Mouse (Mus musculus): ENCODE results near the gene Gm11037. TPM values are rescaled to one million over a fixed set of nuclear protein-coding genes. Genes with fewer than 3 reads are reported as not detected.
A peak's percentile ranks its signal among the peaks of the same experiment; 100 is the strongest.

Gene Gm11037
- polyA plus RNA-seq, 1 experiment = not detected

GRCm38 (mm10) chr2:131163924-131164323, 30.6 kb downstream of the Gm11037 start:
- Histone ChIP-seq H3K27ac (ENCODE audit: insufficient read depth, low read depth, low read length) (peak overlapping the region; percentile 94), H3K4me3 (ENCODE audit: insufficient read depth, low read depth, low read length) (peak overlapping the region; percentile 45), H3K27me3 (replicated peaks; ENCODE audit: control insufficient read depth, insufficient read depth, low read length) (no peaks in the 10 kb centered on the region), H3K36me3 (ENCODE audit: control insufficient read depth, insufficient read depth, low read length) (no peaks in the 10 kb centered on the region), H3K4me1 (ENCODE audit: control insufficient read depth, insufficient read depth, low read length) (peaks cover 8% of the 10 kb centered on the region; the same call in 1 of the 2 replicates)
- no peak for TF ChIP-seq CTCF (conservative IDR thresholded peaks at IDR 0.05; ENCODE audit: insufficient read depth, insufficient read length, low read depth, low read length)
- TF ChIP-seq POLR2A (IDR thresholded peaks at IDR 0.05; ENCODE audit: low read depth, low read length) = no peak
- peak; percentile 92 for DNase-seq
- WGBS = 51% methylated on average over 7 of the region's 7 CpGs

GRCm38 (mm10) chr2:131166172-131166571, 32.9 kb downstream of the Gm11037 start:
- no peak for DNase-seq
- no peaks in the 10 kb centered on the region for H3K36me3 ChIP-seq (ENCODE audit: control insufficient read depth, insufficient read depth, low read length)
- no peak overlapping the region for H3K4me3 ChIP-seq (ENCODE audit: insufficient read depth, low read depth, low read length)
- 77% methylated on average over 2 of the region's 2 CpGs for WGBS
- peak overlapping the region; percentile 9; the same call in 1 of the 2 replicates for H3K27ac ChIP-seq (ENCODE audit: insufficient read depth, low read depth, low read length)
- TF ChIP-seq POLR2A (IDR thresholded peaks at IDR 0.05; ENCODE audit: low read depth, low read length) = no peak
- TF ChIP-seq CTCF (conservative IDR thresholded peaks at IDR 0.05; ENCODE audit: insufficient read depth, insufficient read length, low read depth, low read length) = no peak
- peaks cover 8% of the 10 kb centered on the region; the same call in 1 of the 2 replicates for H3K4me1 ChIP-seq (ENCODE audit: control insufficient read depth, insufficient read depth, low read length)
- H3K27me3 ChIP-seq (replicated peaks; ENCODE audit: control insufficient read depth, insufficient read depth, low read length) = no peaks in the 10 kb centered on the region

GRCm38 (mm10) chr2:131167984-131168383, 34.7 kb downstream of the Gm11037 start:
- no peaks in the 10 kb centered on the region for H3K27me3 ChIP-seq (replicated peaks; ENCODE audit: control insufficient read depth, insufficient read depth, low read length)
- 47% methylated on average over 6 of the region's 6 CpGs for WGBS
- H3K4me1 ChIP-seq (ENCODE audit: control insufficient read depth, insufficient read depth, low read length) = peaks cover 8% of the 10 kb centered on the region; the same call in 1 of the 2 replicates
- DNase-seq = no peak
- TF ChIP-seq CTCF (conservative IDR thresholded peaks at IDR 0.05; ENCODE audit: insufficient read depth, insufficient read length, low read depth, low read length) (no peak), POLR2A (IDR thresholded peaks at IDR 0.05; ENCODE audit: low read depth, low read length) (no peak)
- no peaks in the 10 kb centered on the region for H3K36me3 ChIP-seq (ENCODE audit: control insufficient read depth, insufficient read depth, low read length)
- no peak overlapping the region for H3K4me3 ChIP-seq (ENCODE audit: insufficient read depth, low read depth, low read length)
- H3K27ac ChIP-seq (ENCODE audit: insufficient read depth, low read depth, low read length) = no peak overlapping the region

GRCm38 (mm10) chr2:131168914-131169313, 35.6 kb downstream of the Gm11037 start:
- TF ChIP-seq POLR2A (IDR thresholded peaks at IDR 0.05; ENCODE audit: low read depth, low read length) (no peak), CTCF (conservative IDR thresholded peaks at IDR 0.05; ENCODE audit: insufficient read depth, insufficient read length, low read depth, low read length) (no peak)
- Histone ChIP-seq H3K27me3 (replicated peaks; ENCODE audit: control insufficient read depth, insufficient read depth, low read length) (no peaks in the 10 kb centered on the region), H3K4me3 (ENCODE audit: insufficient read depth, low read depth, low read length) (no peak overlapping the region), H3K36me3 (ENCODE audit: control insufficient read depth, insufficient read depth, low read length) (no peaks in the 10 kb centered on the region), H3K27ac (ENCODE audit: insufficient read depth, low read depth, low read length) (no peak overlapping the region), H3K4me1 (ENCODE audit: control insufficient read depth, insufficient read depth, low read length) (peaks cover 8% of the 10 kb centered on the region; the same call in 1 of the 2 replicates)
- DNase-seq = no peak
- 85% methylated on average over 1 of the region's 1 CpGs for WGBS

- TF ChIP-seq POLR2A (IDR thresholded peaks at IDR 0.05; ENCODE audit: low read depth, low read length) = no peak
- TF ChIP-seq CTCF (conservative IDR thresholded peaks at IDR 0.05; ENCODE audit: insufficient read depth, insufficient read length, low read depth, low read length) = no peak
- no peak for DNase-seq
- H3K36me3 ChIP-seq (ENCODE audit: control insufficient read depth, insufficient read depth, low read length) = no peaks in the 10 kb centered on the region
- no peaks in the 10 kb centered on the region for H3K27me3 ChIP-seq (replicated peaks; ENCODE audit: control insufficient read depth, insufficient read depth, low read length)
- 47% methylated on average over 9 of the region's 9 CpGs for WGBS
- no peak overlapping the region for H3K27ac ChIP-seq (ENCODE audit: insufficient read depth, low read depth, low read length)
- H3K4me1 ChIP-seq (ENCODE audit: control insufficient read depth, insufficient read depth, low read length) = peaks cover 17% of the 10 kb centered on the region; the same call in 1 of the 2 replicates
- H3K4me3 ChIP-seq (ENCODE audit: insufficient read depth, low read depth, low read length) = no peak overlapping the region
Measured at GRCm38 (mm10) chr2:131170936-131171335, 37.6 kb downstream of the Gm11037 start.

GRCm38 (mm10) chr2:131171401-131172104, 38.3 kb downstream of the Gm11037 start:
- 40% methylated on average over 43 of the region's 43 CpGs for WGBS
- H3K4me3 ChIP-seq (ENCODE audit: insufficient read depth, low read depth, low read length) = peak overlapping the region; percentile 16; the same call in 1 of the 2 replicates
- peak; percentile 87 for DNase-seq

GRCm38 (mm10) chr2:131172322-131172721, 39.0 kb downstream of the Gm11037 start:
- no peaks in the 10 kb centered on the region for H3K27me3 ChIP-seq (replicated peaks; ENCODE audit: control insufficient read depth, insufficient read depth, low read length)
- H3K4me3 ChIP-seq (ENCODE audit: insufficient read depth, low read depth, low read length) = no peak overlapping the region
- TF ChIP-seq POLR2A (IDR thresholded peaks at IDR 0.05; ENCODE audit: low read depth, low read length) = no peak
- no peak for TF ChIP-seq CTCF (conservative IDR thresholded peaks at IDR 0.05; ENCODE audit: insufficient read depth, insufficient read length, low read depth, low read length)
- peaks cover 22% of the 10 kb centered on the region for H3K4me1 ChIP-seq (ENCODE audit: control insufficient read depth, insufficient read depth, low read length)
- WGBS = 86% methylated on average over 9 of the region's 9 CpGs
- no peaks in the 10 kb centered on the region for H3K36me3 ChIP-seq (ENCODE audit: control insufficient read depth, insufficient read depth, low read length)
- no peak overlapping the region for H3K27ac ChIP-seq (ENCODE audit: insufficient read depth, low read depth, low read length)
- no peak for DNase-seq

More at GRCm38 (mm10) chr2:131171401-131172104, 38.3 kb downstream of the Gm11037 start:
- Histone ChIP-seq H3K36me3 (ENCODE audit: control insufficient read depth, insufficient read depth, low read length) (no peaks in the 10 kb centered on the region), H3K27me3 (replicated peaks; ENCODE audit: control insufficient read depth, insufficient read depth, low read length) (no peaks in the 10 kb centered on the region), H3K27ac (ENCODE audit: insufficient read depth, low read depth, low read length) (no peak overlapping the region), H3K4me1 (ENCODE audit: control insufficient read depth, insufficient read depth, low read length) (peaks cover 17% of the 10 kb centered on the region; the same call in 1 of the 2 replicates)
- TF ChIP-seq POLR2A (IDR thresholded peaks at IDR 0.05; ENCODE audit: low read depth, low read length) (no peak), CTCF (conservative IDR thresholded peaks at IDR 0.05; ENCODE audit: insufficient read depth, insufficient read length, low read depth, low read length) (0 out of 2 replicates have a peak, but pooled peaks have one; percentile 12)

Measured in kidney, adult 2 months (tissue).